Mouse (Mus musculus): ENCODE results near the gene Zfp786. TPM values are rescaled to one million over a fixed set of nuclear protein-coding genes. Genes with fewer than 3 reads are reported as not detected.
A peak's percentile ranks its signal among the peaks of the same experiment; 100 is the strongest.
"Not testable (repeated sequence)": the region's sequence is repeated elsewhere in the genome, so short reads cannot be mapped to it uniquely, and the experiment has no call there.

Gene Zfp786
- total RNA-seq (2021) = under 1 TPM; 0.27 to 0.55 TPM
- long read RNA-seq, experiment 1, partial matches to known transcripts = 0 of 1 reads
- long read RNA-seq, experiment 1, other reads (novel, unspliced or antisense) = 0 of 1 reads
- long read RNA-seq, experiment 2 = 0 reads

DNA sequence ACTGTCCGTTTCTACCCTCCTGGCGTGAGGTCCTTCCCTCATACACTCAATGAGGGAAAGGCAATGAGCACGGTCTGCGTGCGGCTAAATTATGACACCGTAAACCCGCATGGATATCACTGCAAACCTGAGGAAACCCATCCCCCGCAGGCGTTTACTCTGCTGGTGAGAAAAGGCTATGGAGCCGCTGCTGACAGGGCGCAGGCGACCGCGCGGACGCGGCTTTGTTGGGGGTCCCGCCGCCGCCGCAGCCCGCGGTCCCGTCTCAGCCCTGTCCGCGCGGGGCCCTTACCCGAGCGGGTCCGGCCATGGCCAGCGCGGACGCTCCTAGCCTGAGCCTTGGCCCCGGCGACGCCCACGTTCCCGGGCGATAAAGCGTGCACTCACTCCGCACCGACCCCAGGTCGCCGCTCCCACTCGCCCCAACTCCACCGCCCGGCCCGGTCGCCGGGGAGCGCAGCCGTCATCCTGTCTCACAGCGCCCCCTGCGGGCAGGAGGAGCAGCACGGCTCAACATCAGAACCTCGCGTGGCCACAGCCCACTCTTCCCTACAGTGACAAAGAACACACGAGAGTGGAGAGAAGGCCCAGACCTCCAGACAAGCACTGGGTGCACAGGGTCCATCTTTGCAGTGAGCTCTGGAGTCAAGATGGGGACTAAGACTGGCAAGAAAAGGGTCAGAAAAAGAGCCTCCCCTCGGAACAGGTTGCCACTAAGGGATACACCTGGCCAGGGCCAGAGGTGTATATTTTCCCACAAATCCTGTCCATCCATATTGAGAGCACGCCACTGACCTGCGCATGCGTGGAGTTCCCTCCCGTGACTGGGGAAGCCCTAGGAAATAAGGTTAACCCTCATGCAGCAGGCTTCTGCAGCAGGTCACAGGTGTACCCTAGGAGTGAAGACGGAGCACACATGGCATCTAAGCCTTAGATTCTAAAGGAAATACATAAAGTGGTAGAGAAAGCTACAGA lies at the start of gene Zfp786:
Gene Zfp786 (minus strand): TSS at position 764 of the 975 bp plus-strand sequence.
- peak; percentile 94 for DNase-seq
- intact Hi-C loops (cut with DNase I; ENCODE audit: low total_unique reads) = loop anchor here (5.0 kb wide), 1 partner anchor 33 kb away; no protein-coding TSS in a partner anchor

DNA sequence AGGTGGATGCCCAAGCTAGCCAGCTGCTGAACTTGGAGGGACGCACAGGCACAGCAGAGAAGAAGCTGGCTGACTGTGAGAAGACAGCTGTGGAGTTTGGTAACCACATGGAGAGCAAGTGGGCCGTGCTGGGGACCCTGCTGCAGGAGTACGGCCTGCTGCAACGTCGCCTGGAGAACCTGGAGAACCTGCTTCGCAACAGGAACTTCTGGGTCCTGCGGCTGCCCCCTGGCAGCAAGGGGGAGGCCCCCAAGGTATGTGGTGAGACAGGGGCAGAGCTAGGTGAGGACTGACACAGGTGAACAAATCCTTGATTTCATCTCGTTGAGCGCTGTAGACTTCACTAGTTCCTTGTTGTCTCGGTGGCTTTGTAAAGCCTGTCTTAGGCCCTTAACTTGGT lies 49.5 kb upstream of the Zfp786 start:
- no peak for DNase-seq
- intact Hi-C loops (cut with DNase I; ENCODE audit: low total_unique reads) = no loop called here

DNA sequence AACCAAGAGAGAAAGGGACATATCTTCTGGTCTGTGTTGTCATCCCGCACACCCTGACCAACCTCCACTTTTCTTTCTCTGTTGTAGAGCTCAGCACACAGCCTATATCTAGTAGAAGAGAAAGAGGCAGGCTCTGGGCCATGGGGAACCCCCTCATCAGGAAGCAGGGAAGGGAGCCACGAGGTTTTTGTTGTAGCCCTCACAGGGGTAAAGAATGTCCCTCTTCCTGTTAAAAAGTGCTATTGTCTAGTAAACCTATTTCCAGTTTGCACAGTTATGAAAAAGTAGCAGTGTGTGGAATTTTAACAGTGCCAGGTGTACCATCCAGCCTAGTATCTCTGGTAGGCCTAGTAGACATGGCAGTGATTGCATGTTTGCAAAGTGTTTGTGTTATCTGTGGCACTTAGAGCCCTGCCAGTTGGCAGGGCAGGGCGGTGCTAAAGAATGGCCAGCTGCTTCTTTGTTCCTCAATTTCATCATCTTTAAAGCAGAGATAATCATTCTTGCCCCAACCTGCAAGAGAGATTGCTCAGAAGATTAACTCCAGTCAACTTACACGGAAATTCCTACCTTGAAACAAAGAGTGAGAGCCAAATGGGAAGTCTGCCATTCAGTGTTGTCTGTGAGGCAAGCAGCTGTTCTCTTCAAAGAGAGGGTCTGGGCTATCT lies 48.5 kb upstream of the Zfp786 start:
- DNase-seq = no peak
- intact Hi-C loops (cut with DNase I; ENCODE audit: low total_unique reads) = no loop called here

DNA sequence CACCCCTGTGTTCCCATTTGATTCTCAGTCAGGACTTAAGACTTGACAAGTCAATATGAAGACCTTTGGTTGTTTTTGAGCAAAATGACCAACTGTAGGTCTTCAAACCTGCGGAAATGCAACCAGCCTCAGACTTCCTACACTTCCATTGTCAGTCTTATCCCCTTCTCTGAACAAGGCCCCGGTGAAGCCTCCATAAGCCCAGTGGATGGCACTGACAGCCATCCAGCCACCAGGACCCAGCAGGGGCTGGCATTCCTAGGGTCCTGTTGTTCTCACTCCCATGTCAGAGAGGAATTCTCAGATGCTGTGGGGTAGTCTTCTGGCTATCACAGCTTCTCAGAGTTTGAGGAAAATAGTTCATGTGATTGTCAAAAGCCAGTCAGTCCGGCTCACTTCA lies 47.9 kb upstream of the Zfp786 start:
- DNase-seq = no peak
- intact Hi-C loops (cut with DNase I; ENCODE audit: low total_unique reads) = no loop called here

DNA sequence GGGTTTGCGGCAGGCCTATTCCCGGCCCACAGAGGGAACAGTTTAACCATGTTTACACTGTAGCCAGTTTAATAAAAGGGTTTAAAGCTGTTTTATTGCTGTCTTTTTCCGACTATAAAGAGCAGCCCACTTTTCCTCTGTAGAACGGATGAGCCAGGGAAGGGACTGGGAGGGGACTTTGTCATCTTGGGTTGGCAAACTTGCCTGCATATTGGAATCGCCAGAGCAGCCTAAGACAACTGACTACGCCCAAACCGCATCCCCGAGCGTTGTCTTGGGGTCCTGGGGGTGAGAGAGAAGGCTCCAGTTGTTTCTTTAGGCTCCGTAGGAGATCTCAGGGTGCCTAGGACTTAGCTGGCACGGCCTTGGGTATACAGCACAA lies 47.5 kb upstream of the Zfp786 start:
- DNase-seq = no peak
- intact Hi-C loops (cut with DNase I; ENCODE audit: low total_unique reads) = no loop called here

DNA sequence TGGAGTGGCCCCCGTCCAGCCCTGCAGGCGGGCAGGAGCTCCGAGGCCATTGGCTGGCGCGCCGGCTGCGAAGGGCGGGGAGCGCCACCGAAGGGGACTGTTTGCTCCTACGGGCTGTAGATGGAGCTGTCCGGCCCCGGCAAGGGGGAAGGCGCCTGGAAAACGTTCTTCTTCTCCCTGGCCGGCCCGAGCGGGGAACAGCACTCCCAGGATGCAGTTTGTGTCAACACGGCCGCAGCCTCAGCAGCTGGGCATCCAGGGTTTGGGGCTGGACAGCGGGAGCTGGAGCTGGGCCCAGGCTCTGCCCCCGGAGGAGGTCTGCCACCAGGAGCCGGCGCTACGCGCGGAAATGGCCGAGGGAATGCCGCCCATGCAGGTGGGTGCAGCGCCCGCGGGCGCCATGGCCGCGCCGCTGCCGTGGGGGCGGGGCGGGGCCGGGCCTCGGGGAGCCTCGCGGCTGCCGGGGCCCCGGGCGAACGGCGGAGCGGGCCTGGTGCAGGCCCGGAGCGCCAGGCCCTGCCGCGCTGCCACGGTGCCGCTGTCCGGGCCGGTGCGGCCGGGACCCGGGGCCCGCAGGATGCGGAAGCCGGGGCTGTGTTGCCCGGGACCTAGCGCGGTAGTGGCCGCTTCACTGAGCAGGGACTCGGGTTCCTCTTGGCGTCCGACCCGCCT lies 46.9 kb upstream of the Zfp786 start:
- intact Hi-C loops (cut with DNase I; ENCODE audit: low total_unique reads) = no loop called here
- peak; percentile 93 for DNase-seq

DNA sequence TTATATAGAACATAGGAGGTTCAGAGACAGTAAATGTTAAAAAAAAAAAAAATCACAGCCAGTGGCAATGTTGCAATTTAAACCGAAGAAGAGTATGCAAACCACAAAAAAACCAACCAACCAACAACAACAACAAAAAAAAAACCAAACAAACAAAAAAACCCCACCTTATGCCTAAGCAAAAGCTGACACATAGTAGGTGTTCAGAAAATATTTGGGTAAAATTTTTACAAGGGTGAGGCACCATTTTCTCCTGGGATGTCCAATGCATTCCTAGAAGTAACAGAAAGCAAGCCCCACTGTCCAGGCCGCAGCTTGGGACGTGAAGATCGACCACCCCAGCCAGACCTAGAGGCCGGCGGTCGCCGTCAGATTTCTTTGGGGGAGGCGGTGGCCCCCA lies 46.4 kb upstream of the Zfp786 start, which contains the start of gene Zfp282:
Gene Zfp282 (plus strand): TSS at position 147 of the 400 bp plus-strand sequence.
- intact Hi-C loops (cut with DNase I; ENCODE audit: low total_unique reads) = no loop called here
- DNase-seq = no peak

DNA sequence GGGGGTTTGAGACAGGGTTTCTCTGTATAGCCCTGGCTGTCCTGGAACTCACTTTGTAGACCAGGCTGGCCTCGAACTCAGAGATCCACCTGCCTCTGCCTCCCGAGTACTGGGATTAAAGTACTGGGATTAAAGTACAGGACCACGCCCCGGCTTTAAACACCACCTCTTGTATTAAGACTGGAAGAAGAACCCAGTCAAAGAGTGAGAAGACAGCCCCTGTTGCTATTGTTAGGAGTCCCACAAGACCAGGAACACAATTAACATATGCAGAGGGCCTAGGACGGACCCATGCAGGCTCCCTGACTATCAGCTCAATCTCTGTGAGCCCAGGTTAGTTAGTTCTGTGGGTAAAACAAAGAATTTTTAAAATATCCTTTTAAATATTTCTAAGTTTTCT lies 41.6 kb upstream of the Zfp786 start:
- intact Hi-C loops (cut with DNase I; ENCODE audit: low total_unique reads) = no loop called here
- no peak for DNase-seq

DNA sequence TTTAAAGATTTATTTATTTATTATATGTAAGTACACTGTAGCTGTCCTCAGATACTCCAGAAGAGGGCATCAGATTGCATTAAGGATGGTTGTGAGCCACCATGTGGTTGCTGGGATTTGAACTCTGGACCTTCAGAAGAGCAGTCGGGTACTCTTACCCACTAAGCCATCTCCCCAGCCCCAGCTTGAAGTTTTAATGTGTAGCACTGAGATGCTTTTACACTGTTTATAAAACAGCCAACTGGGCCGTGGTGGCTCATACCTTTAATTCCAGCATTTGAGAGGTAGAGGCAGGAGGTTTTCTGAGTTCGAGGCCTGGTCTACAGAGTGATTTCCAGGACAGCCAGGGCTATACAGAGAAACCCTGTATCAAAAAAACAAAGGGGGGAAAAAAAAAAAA lies 27.1 kb upstream of the Zfp786 start:
- DNase-seq; intact Hi-C loops (cut with DNase I; ENCODE audit: low total_unique reads): not testable (repeated sequence)

DNA sequence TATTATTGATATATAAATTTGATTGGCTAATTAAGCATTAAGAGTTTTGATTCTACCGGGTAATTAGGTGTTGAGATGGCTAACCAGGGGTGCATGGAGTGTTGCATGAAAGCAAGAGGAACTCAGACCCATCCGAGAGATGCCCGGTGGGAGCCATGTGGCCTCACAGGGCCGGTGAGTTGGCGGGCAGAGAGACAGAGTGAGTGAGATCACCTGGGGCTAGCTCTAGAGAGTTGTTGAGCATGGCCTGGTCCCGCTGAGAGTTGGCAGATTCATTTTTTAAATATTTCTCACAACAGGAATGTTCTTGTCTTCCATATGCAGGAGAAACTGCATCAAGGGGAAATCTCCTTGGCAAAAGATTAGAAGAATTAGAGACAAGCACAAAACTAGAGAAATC lies 26.6 kb upstream of the Zfp786 start:
- intact Hi-C loops (cut with DNase I; ENCODE audit: low total_unique reads) = no loop called here
- DNase-seq = no peak

DNA sequence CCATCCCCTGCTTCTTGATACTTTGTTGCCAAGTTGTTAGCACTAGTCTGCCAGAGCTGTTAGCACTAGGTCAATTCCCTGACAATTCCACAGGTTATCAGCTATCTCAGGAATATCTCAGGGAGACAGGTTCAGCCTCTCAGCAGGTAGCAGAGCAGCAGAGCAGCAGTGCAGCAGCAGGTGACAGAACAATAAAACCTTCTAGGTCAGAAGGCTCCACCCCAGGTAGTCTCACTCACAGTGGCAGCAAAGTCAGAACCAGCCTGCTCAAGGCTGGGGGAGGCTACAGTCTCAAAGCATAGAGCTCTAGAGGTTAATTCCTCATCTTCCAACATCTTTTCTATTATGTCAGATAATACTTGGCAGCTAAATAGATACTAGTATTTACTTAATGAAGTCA lies 15.1 kb upstream of the Zfp786 start:
- DNase-seq = no peak
- intact Hi-C loops (cut with DNase I; ENCODE audit: low total_unique reads) = no loop called here

DNA sequence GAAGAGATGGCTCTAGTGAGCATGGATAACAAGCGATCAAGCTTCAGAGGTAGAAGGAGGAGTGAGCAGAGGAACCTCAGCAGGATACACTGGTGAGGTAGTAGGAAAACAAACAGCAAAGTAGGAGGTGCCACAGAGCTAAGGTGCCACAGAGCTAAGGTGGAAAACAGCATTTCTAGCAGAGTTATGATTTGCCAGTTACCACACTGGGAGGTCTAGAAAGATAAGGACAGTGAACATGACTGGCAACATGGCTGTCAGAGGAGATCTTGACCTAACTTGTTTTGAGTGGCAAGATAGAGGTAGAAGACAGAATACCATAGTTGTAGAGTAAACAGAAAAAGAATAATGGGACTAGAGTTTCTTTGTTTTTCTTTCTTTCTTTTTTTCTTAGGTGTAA lies 11.7 kb upstream of the Zfp786 start:
- intact Hi-C loops (cut with DNase I; ENCODE audit: low total_unique reads) = no loop called here
- DNase-seq = no peak

DNA sequence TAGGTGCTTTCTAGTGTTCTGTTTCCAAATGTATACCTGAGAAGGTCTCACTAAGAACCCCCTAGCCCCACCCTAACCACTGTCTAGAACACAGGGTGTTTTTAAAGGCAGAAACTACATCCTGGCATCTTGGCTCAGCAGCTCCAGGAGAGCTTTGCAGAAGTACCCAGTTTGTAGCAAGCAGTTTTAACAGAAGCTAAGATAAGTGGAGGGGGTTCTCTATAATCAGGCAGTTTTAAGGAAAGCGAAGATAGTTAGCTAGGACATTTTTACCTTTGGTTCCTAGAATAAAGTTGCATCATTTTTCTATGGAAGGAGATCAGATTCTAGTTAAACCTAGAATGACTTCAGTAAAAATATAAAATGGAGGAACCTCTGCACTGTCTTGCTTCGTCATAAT lies 11.2 kb upstream of the Zfp786 start:
- intact Hi-C loops (cut with DNase I; ENCODE audit: low total_unique reads) = no loop called here
- no peak for DNase-seq

DNA sequence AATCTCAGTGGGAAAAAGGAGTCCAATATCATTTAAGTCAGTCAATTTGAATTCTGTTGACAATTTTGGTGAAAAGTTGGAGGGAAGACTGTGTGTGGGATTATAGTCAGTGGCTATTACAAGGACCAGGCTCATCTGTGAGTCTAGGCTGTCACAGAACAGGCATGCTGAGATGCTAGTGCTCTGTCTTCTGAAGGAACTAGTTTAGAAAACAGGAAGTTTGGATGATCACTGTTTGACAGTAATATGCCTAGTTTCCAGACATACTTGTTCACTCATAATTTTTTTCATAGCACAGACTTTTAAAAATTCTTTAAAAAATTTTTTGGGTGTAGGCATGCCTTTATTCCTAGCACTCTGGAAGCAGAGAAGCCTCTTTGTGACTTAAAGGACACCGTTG lies 10.4 kb upstream of the Zfp786 start:
- DNase-seq = no peak
- intact Hi-C loops (cut with DNase I; ENCODE audit: low total_unique reads) = no loop called here

DNA sequence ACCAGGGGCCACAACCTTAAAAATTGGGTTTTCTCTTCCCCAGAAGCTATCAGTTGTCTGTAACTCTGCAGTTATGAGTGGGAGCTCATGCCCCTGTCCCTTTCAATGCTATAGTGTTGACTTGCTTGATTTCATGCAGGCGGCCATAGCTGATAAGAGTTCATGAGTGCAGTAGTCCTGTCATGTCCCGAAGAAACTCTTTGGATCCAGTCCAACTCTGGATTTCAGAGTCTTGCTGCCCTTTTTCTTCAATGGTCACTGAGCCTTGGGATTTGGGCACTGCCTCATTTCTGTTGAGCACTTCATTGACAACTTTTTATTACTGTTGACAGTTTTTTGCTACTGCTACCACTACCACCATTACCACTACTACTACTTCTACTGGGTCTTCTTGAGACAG lies 7.0 kb upstream of the Zfp786 start:
- intact Hi-C loops (cut with DNase I; ENCODE audit: low total_unique reads) = no loop called here
- no peak for DNase-seq

DNA sequence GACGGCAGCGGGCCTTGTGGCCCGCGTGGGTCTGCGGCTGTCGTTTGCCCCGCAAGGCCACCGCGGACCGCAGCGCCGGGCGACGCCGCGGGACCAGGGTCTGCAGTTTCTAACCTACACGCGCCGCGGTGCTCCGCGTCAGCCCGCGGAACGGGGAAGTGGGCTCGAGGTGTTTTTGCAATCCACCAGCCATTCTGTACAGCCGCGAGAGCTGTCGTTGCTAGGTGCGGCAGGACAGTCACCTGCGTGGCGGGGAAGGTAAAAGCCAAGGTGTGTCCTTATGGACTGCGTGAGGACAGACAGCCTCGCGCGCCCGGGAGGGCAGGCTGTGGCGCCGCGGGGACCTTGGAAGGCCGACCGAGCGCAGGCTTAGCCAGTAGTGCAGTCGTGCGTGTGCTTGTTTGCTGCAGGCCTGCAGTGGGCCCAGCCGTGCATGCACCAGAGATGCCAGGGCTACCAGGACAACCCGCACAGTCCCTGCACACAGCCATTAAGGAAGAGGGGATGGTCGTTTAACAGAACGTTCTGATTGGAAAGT lies 5.4 kb upstream of the Zfp786 start:
- intact Hi-C loops (cut with DNase I; ENCODE audit: low total_unique reads) = no loop called here
- DNase-seq = peak; percentile 25

DNA sequence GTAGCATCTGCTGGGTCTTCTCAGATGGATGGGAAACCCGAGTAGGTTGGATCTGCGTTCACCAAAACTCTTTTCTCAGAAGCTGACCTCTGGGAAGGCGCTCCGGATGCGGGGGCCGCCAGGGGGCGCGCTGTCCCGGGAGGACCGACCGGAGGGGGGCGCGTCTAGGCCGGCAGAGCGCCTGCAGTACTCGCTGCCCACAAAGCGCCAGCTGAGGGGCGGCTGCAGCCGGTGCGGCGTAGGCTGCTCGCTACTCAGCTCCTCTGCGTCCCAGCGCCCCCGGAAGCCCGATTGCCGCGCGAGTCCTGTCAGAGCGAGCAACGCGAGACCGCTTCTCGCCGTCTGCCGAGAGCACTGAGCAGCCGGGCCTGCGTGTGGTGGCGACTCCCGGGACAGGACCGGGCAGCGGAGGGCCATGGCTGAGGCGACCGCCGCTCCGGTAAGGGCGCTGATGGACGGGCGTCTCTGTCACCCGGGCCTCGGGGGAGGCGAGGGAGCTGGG lies 4.9 kb upstream of the Zfp786 start, which contains the start of gene Zfp398:
Gene Zfp398 (plus strand): TSS at position 180 of the 502 bp plus-strand sequence.
- intact Hi-C loops (cut with DNase I; ENCODE audit: low total_unique reads) = no loop called here
- peak; percentile 97 for DNase-seq

DNA sequence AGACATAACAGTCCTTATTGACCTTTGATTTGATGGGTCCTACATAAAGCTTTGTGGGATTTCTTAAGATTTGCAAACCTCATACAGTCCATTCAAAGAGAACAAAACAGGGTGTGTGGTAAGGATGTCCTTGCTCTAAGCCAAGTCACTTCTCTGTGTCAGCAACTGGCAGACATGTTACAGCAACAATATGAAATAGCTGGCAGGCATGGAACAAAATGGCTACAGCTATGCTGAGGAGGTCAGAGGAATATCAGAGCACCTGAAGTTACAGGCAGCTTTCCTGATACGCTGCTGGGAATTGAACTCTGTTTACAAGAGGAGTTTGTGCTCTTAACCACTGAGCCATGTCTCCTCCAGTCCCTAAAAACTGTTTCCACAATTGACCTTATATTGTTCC lies 1.6 kb upstream of the Zfp786 start:
- DNase-seq = no peak
- intact Hi-C loops (cut with DNase I; ENCODE audit: low total_unique reads) = loop anchor here (5.0 kb wide), 1 partner anchor 35 kb away; no protein-coding TSS in a partner anchor

DNA sequence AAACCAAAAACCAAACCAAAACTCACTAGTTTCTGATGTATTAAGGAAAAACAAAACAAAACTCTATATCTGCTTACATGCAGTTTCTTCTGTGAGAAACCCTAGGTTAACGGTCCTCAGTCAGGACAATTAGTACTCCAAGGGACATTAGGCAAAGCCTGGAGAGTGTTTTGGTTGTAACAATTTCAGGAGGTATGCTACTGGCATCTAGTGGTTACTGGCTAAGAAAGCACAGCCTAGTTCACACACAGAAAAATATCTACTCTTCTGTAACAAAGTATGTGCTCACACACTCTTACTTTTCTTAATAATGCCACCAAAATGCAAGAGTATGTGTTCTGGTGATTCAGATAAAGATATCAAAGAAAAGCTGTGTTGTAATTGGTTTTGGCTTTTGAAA lies 1.7 kb downstream of the Zfp786 start:
- no peak for DNase-seq
- intact Hi-C loops (cut with DNase I; ENCODE audit: low total_unique reads) = no loop called here

All from gastrocnemius, postnatal 14 days (tissue).